Mouse (Mus musculus) frontal cortex, postnatal 14 days (tissue): ENCODE data around the gene Fam43a.

Experiments
- DNase-seq, 2 experiments: peaks; one replicate each; pipeline ENCODE4 v3.0.0; 2022; ENCODE audit warnings: low spot score in 2 of 2

Fam43a gene

GRCm38 (mm10) chr16:30599491-30600268 is at the start of gene Fam43a:
Gene Fam43a, plus strand, starts transcription at chr16:30599723.
- DNase-seq, result peak; percentile 60 to 74

GRCm38 (mm10) chr16:30549966-30550747 is 49.4 kb upstream of the Fam43a start:
- peak; percentile 63 to 76 for DNase-seq

- no peak for DNase-seq
These were observed 48.8 kb upstream of the Fam43a start, which contains the start of gene Tmem44 for GRCm38 (mm10) chr16:30550748-30551192. Gene Tmem44, minus strand, starts transcription at chr16:30550842.

- DNase-seq, result peak; percentile 64 to 84
These were observed 46.7 kb upstream of the Fam43a start for GRCm38 (mm10) chr16:30552621-30553338.

GRCm38 (mm10) chr16:30554109-30554508 is 45.4 kb upstream of the Fam43a start:
- no peak for DNase-seq

GRCm38 (mm10) chr16:30559312-30559992 is 40.1 kb upstream of the Fam43a start:
- no peak for DNase-seq

- DNase-seq, result no peak
These were observed 38.9 kb upstream of the Fam43a start for GRCm38 (mm10) chr16:30560601-30561000.

- no peak for DNase-seq
These were observed 33.9 kb upstream of the Fam43a start for GRCm38 (mm10) chr16:30565631-30566030.

- DNase-seq, result no peak
These were observed 29.4 kb upstream of the Fam43a start for GRCm38 (mm10) chr16:30570173-30570572.

GRCm38 (mm10) chr16:30571378-30571777 is 28.1 kb upstream of the Fam43a start:
- no peak for DNase-seq

GRCm38 (mm10) chr16:30572239-30572638 is 27.3 kb upstream of the Fam43a start:
- no peak for DNase-seq

GRCm38 (mm10) chr16:30575815-30576214 is 23.7 kb upstream of the Fam43a start:
- no peak for DNase-seq

- DNase-seq, result no peak
These were observed 23.1 kb upstream of the Fam43a start for GRCm38 (mm10) chr16:30576392-30576791.

- DNase-seq, result no peak
These were observed 18.8 kb upstream of the Fam43a start for GRCm38 (mm10) chr16:30580765-30581164.

GRCm38 (mm10) chr16:30586935-30587493 is 12.5 kb upstream of the Fam43a start:
- DNase-seq, result no peak

- DNase-seq, result peak; percentile 79 to 80
These were observed 11.8 kb upstream of the Fam43a start, which contains the start of gene Lsg1 for GRCm38 (mm10) chr16:30587494-30588327. Gene Lsg1, minus strand, starts transcription at chr16:30587592.

GRCm38 (mm10) chr16:30590264-30591209 is 9.0 kb upstream of the Fam43a start:
- DNase-seq, result no peak

- DNase-seq, result no peak
These were observed 7.5 kb upstream of the Fam43a start for GRCm38 (mm10) chr16:30591990-30592389.

GRCm38 (mm10) chr16:30595356-30595755 is 4.2 kb upstream of the Fam43a start:
- DNase-seq, result no peak
